Mouse (Mus musculus) hindbrain, postnatal 0 days (tissue): ENCODE data around the gene Ap2a2. TPM values are rescaled to one million over a fixed set of nuclear protein-coding genes. Genes with fewer than 3 reads are reported as not detected.
A peak's percentile ranks its signal among the peaks of the same experiment; 100 is the strongest.

Experiments used
- ATAC-seq: fragments of 200-750 bp; cut with Nextera tagmentation; 2 replicates; pipeline ENCODE4 v1.8.0; 2017; ENCODE audit warnings: mild to moderate bottlenecking, moderate TSS enrichment, moderate library complexity
- DNase-seq: peaks from one replicate; pipeline ENCODE4 v3.0.0-alpha.2; 2015; ENCODE audit warnings: low spot score
- H3K27ac ChIP-seq: fragments of 300-500 bp; sonication (generic); 2 replicates; pipeline ENCODE4 v1.5.1; 2014; ENCODE audit warnings: mild to moderate bottlenecking
- H3K27me3 ChIP-seq: fragments of 300-500 bp; sonication (generic); 2 replicates; pipeline ENCODE4 v1.6.1; 2014; ENCODE audit warnings: low read length, mixed read lengths; ENCODE audit not compliant: insufficient read depth
- H3K36me3 ChIP-seq: fragments of 300-500 bp; sonication (generic); 2 replicates; pipeline ENCODE4 v1.6.1; 2014; ENCODE audit warnings: low read length, mixed read lengths; ENCODE audit not compliant: insufficient read depth
- H3K4me1 ChIP-seq: fragments of 300-500 bp; sonication (generic); 2 replicates; pipeline ENCODE4 v1.6.1; 2014; ENCODE audit warnings: antibody characterized with exemption, low read length, mixed read lengths; ENCODE audit not compliant: insufficient read depth
- H3K4me2 ChIP-seq: fragments of 300-500 bp; sonication (generic); 2 replicates; pipeline ENCODE4 v1.6.1; 2014; ENCODE audit warnings: low read depth, mild to moderate bottlenecking, low read length, moderate library complexity, mixed read lengths
- H3K4me3 ChIP-seq: fragments of 300-500 bp; sonication (generic); 2 replicates; pipeline ENCODE4 v1.5.1; 2014; ENCODE audit warnings: low read length
- H3K9ac ChIP-seq: fragments of 300-500 bp; sonication (generic); replicated peaks from 2 replicates; pipeline ENCODE4 v1.6.1; 2014; ENCODE audit warnings: mild to moderate bottlenecking, low read length, moderate library complexity, mixed read lengths
- H3K9me3 ChIP-seq: fragments of 300-500 bp; sonication (generic); 2 replicates; pipeline ENCODE4 v1.6.1; 2016; ENCODE audit warnings: low read length, mixed read lengths
- CTCF ChIP-seq: IDR thresholded peaks from 2 replicates; pipeline ENCODE4 v1.5.1; 2016; ENCODE audit warnings: antibody characterized with exemption, control low read depth, low read depth
- WGBS: fragments of 180-500 bp; shearing (Covaris S2); extraction: QIAGEN DNeasy Blood & Tissue Kit; methylation state at CpG from one replicate; pipeline ENCODE4 v1.1.7; 2014; 5-methylcytosine and 5-hydroxymethylcytosine counted together
- polyA plus RNA-seq: library from polyadenylated mRNA; unstranded; fragments of >200 nt; fragmentation: Nextera tagmentation; extraction: Ambion mirVana; gene quantifications from 2 replicates; pipeline ENCODE4 v1.2.1, GENCODE M21; 2015
- total RNA-seq: library from RNA; depleted of rRNA; stranded (reverse); fragments of >200 nt; gene quantifications from 2 replicates; pipeline ENCODE4 v1.2.3, GENCODE M21; 2014

The Ap2a2 gene
- total and polyA plus RNA-seq, 2 experiments from 2014 or later = 115 to 209 TPM

DNA sequence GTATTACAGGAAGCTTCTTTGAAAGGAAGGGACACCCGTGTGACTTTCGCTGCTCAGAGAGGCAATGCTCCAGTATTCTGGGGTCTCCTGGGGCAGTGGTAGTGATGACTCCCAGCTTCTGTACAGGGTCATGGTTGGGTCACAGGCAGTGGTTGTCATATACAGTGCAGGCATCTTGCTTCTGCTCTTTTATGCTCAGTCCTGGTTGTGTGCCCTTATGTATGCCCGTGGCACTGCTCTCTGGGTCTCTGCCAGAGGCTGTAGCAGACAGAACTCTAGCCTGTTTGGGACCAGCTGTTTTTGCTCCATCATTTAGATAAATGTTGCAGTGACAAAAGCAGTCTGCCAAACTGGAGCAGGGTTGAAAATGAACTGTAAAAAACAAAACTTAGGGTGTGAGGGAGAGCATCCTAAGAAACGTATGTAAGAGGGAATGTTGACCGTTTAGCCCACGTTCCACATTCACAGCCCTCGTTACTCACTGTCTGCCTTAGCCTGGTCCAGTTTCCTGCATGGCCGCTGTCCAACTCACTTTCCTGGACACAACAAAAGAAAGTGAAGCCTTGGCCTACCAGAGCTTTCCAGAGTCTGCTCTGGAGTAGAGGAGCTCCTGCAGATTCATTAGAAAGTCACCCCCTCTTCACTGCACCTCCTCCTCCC, 49.9 kb downstream of the Ap2a2 start:
- no peaks in the 10 kb centered on the region for H3K9me3 ChIP-seq
- no peak for TF ChIP-seq CTCF
- H3K27ac ChIP-seq = peak overlapping the region; percentile 32
- DNase-seq (peak; percentile 42), ATAC-seq (peak; percentile 30; the same call in 1 of the 2 replicates)
- H3K4me1 ChIP-seq = 0 out of 2 replicates have a peak, but pooled peaks cover 4% of the 10 kb centered on the region
- no peak overlapping the region for H3K4me2 ChIP-seq
- no peak overlapping the region for H3K4me3 ChIP-seq
- peaks cover 51% of the 10 kb centered on the region for H3K36me3 ChIP-seq
- H3K27me3 ChIP-seq = no peaks in the 10 kb centered on the region
- no peak overlapping the region for H3K9ac ChIP-seq
- WGBS = 58% methylated on average over 8 of the region's 8 CpGs

DNA sequence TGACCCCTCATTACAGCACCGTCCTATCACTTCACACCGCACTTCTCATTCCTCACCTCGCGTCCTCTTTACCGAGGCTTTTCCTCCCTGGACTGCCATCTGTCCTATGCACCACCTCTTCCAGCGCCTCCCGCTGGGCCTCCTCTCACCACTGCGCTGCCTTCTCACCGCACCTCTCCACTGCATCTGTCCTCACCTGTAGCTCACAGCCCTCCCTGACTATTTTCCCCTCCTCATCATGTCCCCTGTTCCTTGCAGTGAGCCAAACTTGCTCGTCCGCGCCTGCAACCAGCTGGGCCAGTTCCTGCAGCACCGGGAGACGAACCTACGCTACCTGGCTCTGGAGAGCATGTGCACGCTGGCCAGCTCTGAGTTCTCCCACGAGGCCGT, 50.4 kb downstream of the Ap2a2 start:
- 79% methylated on average over 18 of the region's 18 CpGs for WGBS
- Histone ChIP-seq H3K4me3 (no peak overlapping the region), H3K4me2 (no peak overlapping the region), H3K9me3 (no peaks in the 10 kb centered on the region), H3K4me1 (0 out of 2 replicates have a peak, but pooled peaks cover 4% of the 10 kb centered on the region), H3K36me3 (peaks cover 51% of the 10 kb centered on the region), H3K27me3 (no peaks in the 10 kb centered on the region), H3K9ac (no peak overlapping the region), H3K27ac (peak overlapping the region; percentile 32; the same call in 1 of the 2 replicates)
- no peak for DNase-seq
- no peak for ATAC-seq
- TF ChIP-seq CTCF = no peak

GRCm38 (mm10) chr7:141612791-141613190, 50.8 kb downstream of the Ap2a2 start:
- H3K4me3 ChIP-seq = no peak overlapping the region
- no peak overlapping the region for H3K4me2 ChIP-seq
- no peak for DNase-seq
- no peak overlapping the region for H3K27ac ChIP-seq
- H3K9me3 ChIP-seq = no peaks in the 10 kb centered on the region
- 57% methylated on average over 13 of the region's 13 CpGs for whole genome bisulfite sequencing
- no peaks in the 10 kb centered on the region for H3K27me3 ChIP-seq
- peaks cover 51% of the 10 kb centered on the region for H3K36me3 ChIP-seq
- 0 out of 2 replicates have a peak, but pooled peaks cover 4% of the 10 kb centered on the region for H3K4me1 ChIP-seq
- H3K9ac ChIP-seq = no peak overlapping the region
- TF ChIP-seq CTCF = no peak
- ATAC-seq = no peak

DNA sequence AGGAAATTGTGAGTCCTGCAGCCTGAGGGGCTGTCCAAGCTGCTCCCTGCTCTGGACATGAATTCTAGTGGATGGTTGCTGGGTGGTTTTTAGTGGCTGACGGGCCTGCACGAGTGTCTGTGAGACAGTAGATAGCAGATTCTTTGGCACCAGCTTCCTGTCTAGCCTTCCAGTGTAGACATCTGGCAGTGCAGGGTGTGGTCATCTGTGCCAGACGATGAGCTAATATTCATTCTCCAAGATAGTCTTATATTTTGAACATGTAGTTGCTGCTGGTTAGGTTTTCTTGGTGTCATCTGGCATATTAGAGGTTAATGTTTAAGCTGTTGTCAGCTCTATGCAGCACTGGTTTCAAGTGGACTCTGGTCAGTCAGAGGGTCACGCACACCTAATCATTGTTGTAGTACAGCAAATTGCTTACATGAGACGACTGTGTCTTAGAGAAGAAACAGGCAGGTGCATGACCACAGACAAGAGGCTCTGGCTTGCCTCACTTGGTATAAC, 52.4 kb downstream of the Ap2a2 start:
- WGBS = 94% methylated on average over 5 of the region's 5 CpGs
- Histone ChIP-seq H3K4me1 (0 out of 2 replicates have a peak, but pooled peaks cover 4% of the 10 kb centered on the region), H3K4me2 (no peak overlapping the region), H3K36me3 (peaks cover 57% of the 10 kb centered on the region), H3K27ac (no peak overlapping the region), H3K9me3 (no peaks in the 10 kb centered on the region), H3K4me3 (no peak overlapping the region), H3K9ac (no peak overlapping the region), H3K27me3 (no peaks in the 10 kb centered on the region)
- DNase-seq = no peak
- ATAC-seq = no peak
- no peak for TF ChIP-seq CTCF

DNA sequence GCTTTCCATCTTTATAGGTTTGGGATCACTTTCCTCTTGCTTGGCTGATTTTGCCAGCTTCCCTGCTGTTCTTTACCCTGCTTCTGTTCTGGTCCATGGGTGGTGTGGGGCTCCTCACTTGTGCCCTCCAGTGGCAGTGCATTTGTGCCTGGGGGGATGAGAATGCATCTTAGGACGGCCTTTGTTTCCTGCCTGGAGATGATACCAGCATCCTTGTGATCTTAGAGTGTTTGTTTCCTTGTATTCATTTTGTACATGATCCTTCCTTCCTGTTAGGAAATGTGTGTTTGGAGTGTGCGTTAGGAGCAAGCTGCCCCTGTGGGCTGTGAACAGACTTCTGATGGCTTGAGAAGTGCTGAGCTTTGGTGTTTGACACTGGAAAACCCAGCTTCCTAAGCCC, 62.2 kb downstream of the Ap2a2 start:
- no peak overlapping the region for H3K4me3 ChIP-seq
- 78% methylated on average over 2 of the region's 2 CpGs for WGBS
- H3K27me3 ChIP-seq = no peaks in the 10 kb centered on the region
- ATAC-seq (no peak), DNase-seq (no peak)
- no peaks in the 10 kb centered on the region for H3K9me3 ChIP-seq
- peaks cover 84% of the 10 kb centered on the region for H3K36me3 ChIP-seq
- H3K9ac ChIP-seq = no peak overlapping the region
- no peaks in the 10 kb centered on the region for H3K4me1 ChIP-seq
- H3K27ac ChIP-seq = no peak overlapping the region
- TF ChIP-seq CTCF = no peak
- no peak overlapping the region for H3K4me2 ChIP-seq

GRCm38 (mm10) chr7:141625120-141625810, 63.3 kb downstream of the Ap2a2 start:
- Histone ChIP-seq H3K27ac (no peak overlapping the region), H3K36me3 (peaks cover 87% of the 10 kb centered on the region), H3K27me3 (no peaks in the 10 kb centered on the region), H3K9me3 (no peaks in the 10 kb centered on the region), H3K4me3 (no peak overlapping the region), H3K9ac (no peak overlapping the region), H3K4me1 (no peaks in the 10 kb centered on the region), H3K4me2 (no peak overlapping the region)
- no peak for ATAC-seq
- TF ChIP-seq CTCF = no peak
- no peak for DNase-seq
- WGBS = 97% methylated on average over 6 of the region's 6 CpGs
